ENCODE assay signal across 20 mouse cellular contexts in the genomic region with DNA sequence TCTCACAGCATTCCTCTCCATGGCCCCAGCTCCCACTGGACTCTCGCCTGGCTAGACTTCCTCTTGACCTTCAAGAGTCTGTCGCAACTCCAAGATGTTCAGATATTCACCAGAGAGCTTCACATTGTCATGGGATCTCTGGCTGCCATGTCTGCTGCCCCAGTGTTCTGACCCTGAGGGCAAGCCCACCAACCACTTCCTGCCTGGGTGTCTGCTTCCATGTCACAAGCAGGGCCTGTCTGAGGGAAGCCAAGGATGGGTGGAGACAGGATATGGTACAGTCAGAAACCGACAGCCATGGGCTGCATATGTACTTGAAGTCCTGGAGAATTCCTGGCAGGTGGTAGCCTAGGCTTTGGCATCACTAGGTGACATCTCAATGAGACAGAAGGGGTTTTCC.
DNase-seq lines count a peak whose midpoint lies in the region; ATAC-seq and TF ChIP-seq lines count a peak whose summit lies in the region.
"Had no signal": no experiment of that assay in that cellular context is flagged by ENCODE, and none has a peak within 500 bp of the region (broad histone marks: within the 10 kb centered on the region; RNA-seq: fewer than 3 reads in every experiment).

No protein-coding gene starts in this region.

- peak; percentile 47 for ATAC-seq in CD4-positive, CD25-positive, alpha-beta regulatory T cell, adult 4 months
- ATAC-seq in inflammation-experienced regulatory T-cells, adult 6 months = peak; percentile 38
- ATAC-seq: forebrain, embryonic 15.5 days; midbrain, embryonic 16.5 days had no signal

- no peak overlapping the region for H3K27ac ChIP-seq in kidney, adult 2 months (ENCODE audit: insufficient read depth, low read depth, low read length)
- H3K27ac ChIP-seq: forebrain, embryonic 15.5 days; gastrocnemius, adult 2 months; heart, embryonic 10.5 days; layer of hippocampus, adult 2 months; limb, embryonic 12.5 days; liver, embryonic 14.5 days had no signal

- no peak for TF ChIP-seq CTCF in kidney, adult 2 months (conservative IDR thresholded peaks at IDR 0.05; ENCODE audit: insufficient read depth, insufficient read length, low read depth, low read length)

- DNase-seq in kidney, adult 2 months = peak; percentile 30
- no peak for DNase-seq in kidney, postnatal 4 days
- DNase-seq in naive thymus-derived CD4-positive, alpha-beta T cell, adult 2 months (ENCODE audit: low read depth) = peak; percentile 19
- DNase-seq in urinary bladder, postnatal 14 days (ENCODE audit: low spot score) = no peak
- no peak for DNase-seq in cerebellum, adult 8-10 months
- no peak for DNase-seq in right cerebral cortex, adult 2 months (ENCODE audit: low spot score in 2 of 2)
- DNase-seq: adrenal gland, postnatal 14 days; cerebellum, postnatal 10 days; gastrocnemius, adult 2 months; right cerebral cortex, adult 18-20 months had no signal

- H3K4me3 ChIP-seq in kidney, adult 2 months (ENCODE audit: insufficient read depth, low read depth, low read length) = no peak overlapping the region
- H3K4me3 ChIP-seq: erythroblast, embryonic 14.5 days; forebrain, embryonic 15.5 days; gastrocnemius, adult 2 months; heart, embryonic 10.5 days; layer of hippocampus, adult 2 months; limb, embryonic 12.5 days; megakaryocyte, embryonic 14.5 days had no signal

- no peak for TF ChIP-seq POLR2A in kidney, adult 2 months (IDR thresholded peaks at IDR 0.05; ENCODE audit: low read depth, low read length)

- H3K27me3 ChIP-seq in kidney, adult 2 months (replicated peaks; ENCODE audit: control insufficient read depth, insufficient read depth, low read length) = no peaks in the 10 kb centered on the region
- H3K27me3 ChIP-seq: forebrain, embryonic 15.5 days; limb, embryonic 12.5 days had no signal

- WGBS in kidney, adult 2 months = 66% methylated on average over 3 of the region's 3 CpGs

- peaks cover 17% of the 10 kb centered on the region for H3K4me1 ChIP-seq in kidney, adult 2 months (ENCODE audit: control insufficient read depth, insufficient read depth, low read length)
- H3K4me1 ChIP-seq: limb, embryonic 12.5 days had no signal

- no peaks in the 10 kb centered on the region for H3K36me3 ChIP-seq in kidney, adult 2 months (ENCODE audit: control insufficient read depth, insufficient read depth, low read length)
- H3K36me3 ChIP-seq: forebrain, embryonic 15.5 days; heart, embryonic 10.5 days; limb, embryonic 12.5 days had no signal

Comparison
In these comparisons a context has a peak if more than half of its experiments do, and no peak if none do; other contexts are left out.
1. DNase-seq: peak in kidney, adult 2 months (single experiment) and naive thymus-derived CD4-positive, alpha-beta T cell, adult 2 months (single experiment); none in kidney, postnatal 4 days (0 of 2), urinary bladder, postnatal 14 days (single experiment), cerebellum, adult 8-10 months (single experiment) and right cerebral cortex, adult 2 months (0 of 2).